Mouse (Mus musculus) c-Kit-negative CD71-positive TER-119-positive erythroid progenitor cells, embryonic 14.5 days (primary cell): ENCODE data around the gene Dus4l.
"Not testable (repeated sequence)": the region's sequence is repeated elsewhere in the genome, so short reads cannot be mapped to it uniquely, and the experiment has no call there.

Experiments
- DNase-seq: peaks from one replicate; pipeline ENCODE4 v3.0.0-alpha.2; 2013; ENCODE audit warnings: low read depth, low spot score

Gene Dus4l

GRCm38 (mm10) chr12:31654197-31654964 is at the start of gene Dus4l, which contains the start of gene Cog5:
Gene Dus4l (minus strand): TSS chr12:31654826.
Gene Cog5 (plus strand): TSS chr12:31654869.
- DNase-seq: peak; percentile 89

- no peak for DNase-seq
These were observed 49.3 kb upstream of the Dus4l start for GRCm38 (mm10) chr12:31703904-31704303.

GRCm38 (mm10) chr12:31701411-31701810 is 46.8 kb upstream of the Dus4l start:
- DNase-seq: no peak

GRCm38 (mm10) chr12:31700623-31701347 is 46.2 kb upstream of the Dus4l start:
- no peak for DNase-seq

- DNase-seq: no peak
These were observed 38.7 kb upstream of the Dus4l start for GRCm38 (mm10) chr12:31693278-31693677.

DNA sequence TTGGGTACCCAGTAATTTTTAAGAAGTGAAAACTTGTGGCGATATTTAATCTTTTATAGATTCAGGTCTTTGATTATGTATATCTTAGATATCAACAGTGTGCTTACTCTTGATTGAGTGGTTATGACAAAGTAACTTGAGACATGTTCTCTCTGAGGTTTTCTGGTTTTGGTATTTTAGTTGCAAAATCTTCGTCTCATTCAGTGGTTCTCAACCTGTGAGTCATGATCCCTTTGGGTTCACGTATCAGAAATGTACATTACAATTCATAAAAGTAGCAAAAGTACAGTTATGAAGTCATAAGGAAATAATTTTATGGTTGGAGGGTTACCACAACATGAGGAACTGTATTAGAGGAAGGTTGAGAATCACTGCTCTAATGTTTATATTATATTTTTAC is 32.1 kb upstream of the Dus4l start:
- DNase-seq: no peak

- no peak for DNase-seq
These were observed 12.6 kb upstream of the Dus4l start for GRCm38 (mm10) chr12:31667187-31667586.

DNA sequence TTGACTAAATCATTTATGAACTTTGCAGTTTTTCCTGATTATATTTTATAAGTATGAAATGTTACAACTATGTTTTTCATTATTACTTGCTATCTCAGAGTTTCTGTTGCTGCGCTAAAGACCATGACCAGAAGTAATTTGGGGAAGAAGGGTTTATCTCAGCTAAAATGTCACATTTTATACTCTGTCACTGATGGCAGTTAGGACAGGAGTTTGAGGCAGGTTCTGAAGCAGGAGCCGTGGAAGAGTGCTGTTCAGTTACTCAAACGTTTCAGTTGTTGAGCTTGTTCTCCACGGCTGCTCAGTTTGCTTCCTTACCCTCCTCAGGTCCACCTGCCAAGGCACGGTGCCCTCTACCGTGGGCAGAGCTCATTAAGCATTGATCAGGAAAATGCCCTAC is 11.4 kb upstream of the Dus4l start:
- no peak for DNase-seq

- no peak for DNase-seq
These were observed 2.2 kb upstream of the Dus4l start for GRCm38 (mm10) chr12:31656841-31657240.

GRCm38 (mm10) chr12:31654965-31655477 is 395 bp upstream of the Dus4l start:
- no peak for DNase-seq

DNA sequence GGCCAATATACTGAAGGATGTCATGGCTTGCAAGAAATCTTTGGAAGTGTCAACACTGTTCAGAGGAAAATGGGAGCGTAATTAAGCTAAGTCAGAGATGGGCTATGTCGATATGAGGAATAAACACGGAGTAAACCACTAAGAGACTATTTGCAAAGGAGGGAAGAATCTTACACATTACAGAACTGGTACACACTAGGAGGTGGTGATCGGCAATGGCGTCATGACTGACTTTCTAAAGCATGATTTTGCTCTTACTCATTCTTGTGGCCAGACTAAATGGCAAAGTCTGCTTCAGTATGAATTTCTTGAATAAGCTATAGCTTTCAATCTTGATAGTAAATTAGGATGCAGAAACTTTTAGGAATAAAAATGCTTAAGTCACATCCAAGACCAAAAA is 1.0 kb downstream of the Dus4l start:
- no peak for DNase-seq

GRCm38 (mm10) chr12:31635240-31635607 is 19.4 kb downstream of the Dus4l start:
- no peak for DNase-seq

- DNase-seq: peak; percentile 62
These were observed 20.0 kb downstream of the Dus4l start, which contains the start of gene Bcap29 for GRCm38 (mm10) chr12:31634343-31635239. Gene Bcap29 (minus strand): TSS chr12:31634658.

DNA sequence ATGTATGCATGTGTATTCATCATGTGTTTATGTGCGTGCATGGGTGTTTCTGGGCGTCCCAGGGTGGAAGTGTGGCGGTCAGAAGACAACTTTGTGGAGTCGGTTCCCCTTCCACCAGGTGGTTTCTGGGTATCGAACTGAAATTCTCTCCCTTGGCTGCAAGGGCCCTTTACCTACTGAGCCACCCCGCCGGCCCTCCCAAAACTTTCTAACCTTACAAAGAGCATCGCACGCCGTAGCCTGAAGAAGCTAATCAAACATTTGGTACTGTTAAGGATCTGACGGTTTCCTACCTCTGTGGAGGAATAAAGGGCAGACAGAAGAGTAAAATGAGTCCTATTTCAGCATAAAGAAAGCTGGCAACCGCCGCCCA is 20.7 kb downstream of the Dus4l start:
- DNase-seq: peak; percentile 36

DNA sequence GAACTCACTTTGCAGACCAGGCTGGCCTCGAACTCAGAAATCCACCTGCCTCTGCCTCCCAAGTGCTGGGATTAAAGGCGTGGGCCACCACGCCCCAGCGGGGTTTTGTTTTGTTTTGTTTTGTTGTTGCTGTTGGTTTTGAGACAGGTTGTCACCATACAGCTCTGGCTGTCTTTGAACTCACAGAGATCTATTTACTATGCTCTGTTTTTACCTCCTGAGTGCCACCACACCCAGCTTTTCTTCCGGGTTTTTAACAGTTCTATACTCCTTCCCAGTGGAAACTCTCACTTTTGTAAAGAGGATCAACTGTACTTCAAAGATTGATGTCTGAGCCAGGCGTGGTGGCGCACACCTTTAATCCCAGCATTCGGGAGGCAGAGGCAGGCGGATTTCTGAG is 26.2 kb downstream of the Dus4l start:
- not testable (repeated sequence) for DNase-seq

DNA sequence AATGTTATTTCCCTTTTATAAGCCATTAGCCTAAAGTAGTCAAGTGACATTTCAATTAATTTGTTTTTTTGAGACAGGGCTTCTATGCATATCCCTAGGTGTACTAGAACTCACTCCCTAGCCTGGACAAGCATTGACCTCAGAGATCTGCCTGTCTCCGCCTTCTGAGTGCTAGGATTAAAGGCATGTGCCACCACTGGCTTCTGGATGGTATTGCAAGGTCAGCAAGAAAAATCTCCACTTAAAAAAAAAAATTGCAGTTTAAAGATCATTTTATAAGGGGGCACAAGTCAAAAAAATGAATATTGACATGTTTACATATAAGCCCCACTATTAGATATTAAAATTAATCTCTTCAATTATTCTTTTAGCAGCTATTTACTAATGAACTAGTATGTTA is 29.6 kb downstream of the Dus4l start:
- no peak for DNase-seq

DNA sequence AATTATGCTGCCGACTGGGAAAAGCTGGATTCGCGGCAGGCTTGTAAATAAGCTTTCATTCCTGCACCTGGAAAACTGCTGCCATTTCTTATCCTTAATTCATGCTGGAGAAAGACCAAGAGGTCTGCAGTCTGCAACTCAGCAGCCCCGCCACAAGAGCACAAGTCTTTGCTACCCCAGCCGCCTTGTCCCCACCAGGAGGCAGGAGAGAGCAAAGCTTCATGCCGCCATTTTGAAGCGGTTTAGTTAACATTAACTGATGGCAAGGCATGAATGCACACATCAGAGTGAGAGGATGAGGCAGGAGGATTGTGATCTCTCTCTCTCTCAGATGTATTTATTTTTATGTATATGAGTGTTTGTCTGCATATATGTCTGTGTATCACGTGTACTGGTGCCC is 34.5 kb downstream of the Dus4l start:
- no peak for DNase-seq

DNA sequence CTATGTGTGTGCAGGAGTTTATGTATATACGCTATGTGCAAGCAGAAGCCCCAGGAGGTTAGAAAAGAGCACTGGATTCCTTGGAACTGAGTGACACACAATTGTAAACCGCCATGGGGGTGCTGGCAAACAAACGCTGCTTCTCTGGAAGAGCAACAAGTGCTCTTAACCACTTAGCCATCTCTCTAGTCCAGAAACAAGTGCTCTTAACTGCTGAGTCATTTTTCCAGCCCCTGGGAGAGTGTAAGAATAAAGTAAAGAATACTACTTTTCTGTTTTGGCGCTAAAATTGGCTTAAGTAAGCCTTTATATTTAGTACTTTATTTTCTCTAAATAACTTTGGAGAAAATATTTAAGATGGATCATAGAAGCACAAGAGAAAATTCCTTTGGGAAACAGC is 41.3 kb downstream of the Dus4l start:
- DNase-seq: no peak

- DNase-seq: no peak
These were observed 46.5 kb downstream of the Dus4l start for GRCm38 (mm10) chr12:31608138-31608537.

DNA sequence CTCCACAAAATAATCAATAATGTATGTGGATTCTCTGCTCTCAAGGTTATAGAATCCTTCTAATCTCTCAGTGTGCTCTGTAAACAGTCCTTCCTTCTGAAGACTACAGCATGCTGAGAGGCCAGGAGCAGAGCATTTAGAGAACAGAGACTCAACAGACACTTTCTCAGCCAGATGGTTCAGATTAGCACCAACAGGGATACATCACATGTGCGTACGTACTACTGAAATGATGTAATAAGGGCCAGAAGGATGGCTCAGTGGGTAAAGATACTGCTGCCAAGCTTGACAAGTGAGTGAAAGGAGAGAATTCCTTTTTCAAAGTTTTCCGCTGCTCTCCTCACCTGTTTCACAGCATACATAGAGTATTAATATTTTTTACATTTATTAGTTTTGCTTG is 49.7 kb downstream of the Dus4l start:
- no peak for DNase-seq

DNA sequence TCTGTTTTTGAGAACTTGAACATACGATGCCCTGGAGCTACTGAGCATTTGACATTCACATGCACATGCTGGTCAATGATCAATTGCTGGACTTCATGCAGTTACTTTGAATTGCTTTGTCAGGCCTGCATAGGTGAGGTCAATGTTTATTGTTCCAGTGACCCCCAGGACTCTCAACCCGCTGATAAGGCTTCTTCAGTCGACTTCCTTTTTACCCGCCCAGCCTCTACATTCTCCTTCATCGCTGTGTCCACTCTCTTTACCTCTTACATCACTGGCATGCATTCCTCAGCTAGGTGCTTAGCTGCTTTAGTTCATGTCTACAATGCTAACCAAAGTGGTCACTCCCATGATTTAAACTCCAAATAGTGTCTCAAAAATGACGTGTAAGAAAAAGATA is 51.0 kb downstream of the Dus4l start:
- DNase-seq: no peak

- DNase-seq: no peak
These were observed 60.3 kb downstream of the Dus4l start for GRCm38 (mm10) chr12:31594296-31594695.
